Mouse (Mus musculus) cerebellum, adult 11-12 months (tissue): ENCODE measurements at regions not wholly inside any gene's neighbourhood (a gene's known extent, or its start where the extent isn't known, plus 50 kb on each side); places are given as distances from the start of the nearest gene placed in this dataset.
"Not testable (repeated sequence)": the region's sequence is repeated elsewhere in the genome, so short reads cannot be mapped to it uniquely, and the experiment has no call there.

Source experiments
- DNase-seq: peaks from one replicate; pipeline ENCODE4 v3.0.0; 2022

- no peak for DNase-seq
These were observed 163.4 kb downstream of the Trib2 start for GRCm38 (mm10) chr12:15653357-15653763.

GRCm38 (mm10) chr12:15651293-15651692 lies 165.4 kb downstream of the Trib2 start:
- no peak for DNase-seq

DNA sequence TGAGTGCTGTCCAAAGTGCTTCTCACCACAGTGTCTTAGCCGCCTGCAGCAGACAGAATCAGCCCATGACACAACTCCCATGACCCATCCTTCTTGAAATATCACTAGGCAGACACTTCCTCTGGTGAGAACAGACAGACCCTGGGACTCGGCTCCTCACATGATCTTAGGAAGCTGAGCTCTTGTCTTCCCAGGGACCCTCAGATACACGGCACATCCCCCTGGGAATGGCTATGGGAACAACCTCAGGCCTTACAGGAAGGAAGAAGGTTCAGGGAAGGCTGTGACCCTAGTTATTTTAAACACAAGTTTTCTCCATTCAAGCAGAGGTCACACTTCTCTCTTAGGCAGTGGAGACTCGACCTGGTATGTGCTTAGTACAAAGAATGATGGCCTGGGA lies 166.8 kb downstream of the Trib2 start:
- no peak for DNase-seq

DNA sequence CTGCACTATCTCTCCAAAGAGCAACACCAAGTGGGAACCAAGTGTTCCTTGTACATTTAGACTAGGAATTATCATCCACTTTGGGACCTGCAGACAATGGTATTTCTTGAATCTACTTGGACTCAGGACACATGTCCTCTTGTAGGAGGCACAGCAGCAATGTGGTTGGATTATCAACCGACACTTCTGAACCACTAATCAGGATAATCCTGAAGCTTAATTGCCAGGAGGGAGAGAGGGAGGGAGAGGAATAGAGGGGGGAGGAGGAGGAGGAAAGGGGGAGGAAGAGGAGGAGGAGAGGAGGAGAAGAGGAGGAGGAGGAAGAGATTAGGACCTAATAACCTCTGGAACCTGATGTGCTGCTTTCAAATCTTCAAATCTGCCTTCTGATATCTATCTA lies 167.5 kb downstream of the Trib2 start:
- DNase-seq = no peak

DNA sequence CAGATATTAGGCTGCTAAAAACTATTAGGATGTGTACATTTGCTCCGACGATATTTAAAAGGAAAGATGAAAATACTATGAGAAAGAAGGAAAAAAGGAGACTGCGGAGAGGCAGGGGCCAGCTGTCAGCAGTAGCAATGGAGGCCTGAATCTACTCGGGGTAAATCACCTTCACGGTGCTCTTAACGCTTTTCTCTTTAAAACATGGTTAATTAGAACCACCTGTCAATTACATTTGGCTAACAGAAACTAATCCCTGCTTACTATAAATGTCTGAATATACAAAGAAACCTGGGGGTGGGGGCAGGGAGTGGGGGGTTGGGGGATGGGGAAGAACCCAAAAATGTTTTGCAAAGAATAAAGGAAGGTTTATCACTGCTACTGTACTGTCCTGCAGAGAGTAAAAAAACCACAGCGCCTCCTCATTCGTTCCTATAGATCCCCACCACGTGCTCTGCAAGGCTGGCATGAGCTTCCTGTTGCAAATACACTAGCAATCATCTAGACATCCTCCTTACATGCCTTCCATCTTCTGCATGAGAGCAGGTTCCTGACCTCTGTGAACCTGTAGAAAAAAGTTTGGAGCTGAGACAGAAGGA lies 172.5 kb downstream of the Trib2 start:
- DNase-seq = no peak

DNA sequence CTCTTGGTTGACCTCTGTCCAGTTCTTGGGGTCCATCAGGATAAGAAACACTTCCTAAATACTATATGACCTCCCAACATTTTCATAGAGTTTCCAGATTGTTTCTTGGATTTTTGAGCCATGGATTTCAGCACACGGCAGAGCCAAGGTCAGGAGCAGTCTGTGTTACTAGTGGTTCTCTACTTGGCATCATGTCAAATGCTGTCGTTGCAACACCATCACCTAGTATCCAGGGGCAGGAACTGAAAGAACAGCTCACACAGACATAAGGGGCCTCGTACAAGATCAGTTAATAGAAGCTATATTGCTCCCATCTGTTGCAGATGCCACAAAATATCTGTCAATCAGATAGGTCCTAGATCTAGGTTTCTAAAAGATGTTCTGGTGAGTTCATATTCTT lies 173.1 kb downstream of the Trib2 start:
- DNase-seq = no peak

- DNase-seq = no peak
These were observed 176.4 kb downstream of the Trib2 start for GRCm38 (mm10) chr12:15640320-15640719.

- no peak for DNase-seq
These were observed 186.8 kb downstream of the Trib2 start for GRCm38 (mm10) chr12:15629971-15630370.

- no peak for DNase-seq
These were observed 197.2 kb downstream of the Trib2 start for GRCm38 (mm10) chr12:15619521-15619920.

DNA sequence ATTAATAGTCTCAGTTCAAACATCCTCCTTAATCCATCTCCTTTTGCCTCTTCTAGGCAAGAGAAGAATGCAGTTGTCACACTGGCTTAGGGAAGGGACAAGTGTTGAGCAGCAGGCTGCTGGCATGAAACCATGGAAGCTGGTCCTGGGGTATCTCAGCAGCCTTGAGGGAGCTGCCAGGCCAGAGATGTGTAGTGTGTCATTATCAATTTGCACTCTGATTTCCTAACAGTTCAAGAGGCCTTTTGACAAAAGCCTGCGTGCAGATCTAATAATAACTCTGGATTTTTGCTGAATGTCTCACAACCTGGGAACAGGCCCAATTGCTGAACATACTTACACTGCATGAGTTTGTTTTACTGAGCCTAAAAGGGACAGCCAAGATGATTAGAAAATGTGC lies 199.4 kb downstream of the Trib2 start:
- no peak for DNase-seq

DNA sequence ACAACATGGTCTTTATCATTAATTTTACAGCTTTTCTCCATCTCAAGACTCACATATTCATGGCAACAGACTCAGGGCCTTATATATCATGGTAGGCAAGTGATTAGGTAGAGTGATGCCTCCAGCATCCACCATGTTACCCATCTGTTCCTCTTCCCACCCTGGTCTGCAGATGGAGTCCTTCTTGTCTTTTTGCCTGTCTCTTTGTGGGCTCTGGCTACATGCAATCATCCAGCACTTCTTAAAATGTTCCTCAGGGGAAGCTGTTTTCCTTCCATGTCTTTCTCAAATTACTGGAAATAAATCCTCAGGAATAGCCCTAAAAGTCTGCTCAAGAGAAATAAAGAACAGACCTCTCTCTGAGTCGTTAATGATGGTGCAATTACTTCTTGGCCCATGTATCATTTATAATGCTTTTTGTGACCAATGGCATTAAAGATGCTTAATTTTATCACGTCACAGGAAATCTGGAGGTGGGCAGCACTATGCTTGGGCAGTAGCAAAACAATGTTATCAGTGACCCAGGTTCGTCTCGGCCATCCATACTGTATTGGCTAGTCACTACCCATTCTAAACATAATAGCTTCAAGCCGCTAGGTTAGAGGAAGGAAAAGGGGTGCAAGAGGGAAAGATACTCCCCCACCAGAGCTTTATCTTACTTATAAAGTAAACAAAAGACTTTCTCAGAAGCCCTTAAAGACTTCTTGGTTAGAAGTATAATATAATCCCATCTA lies 204.7 kb downstream of the Trib2 start:
- DNase-seq = no peak

DNA sequence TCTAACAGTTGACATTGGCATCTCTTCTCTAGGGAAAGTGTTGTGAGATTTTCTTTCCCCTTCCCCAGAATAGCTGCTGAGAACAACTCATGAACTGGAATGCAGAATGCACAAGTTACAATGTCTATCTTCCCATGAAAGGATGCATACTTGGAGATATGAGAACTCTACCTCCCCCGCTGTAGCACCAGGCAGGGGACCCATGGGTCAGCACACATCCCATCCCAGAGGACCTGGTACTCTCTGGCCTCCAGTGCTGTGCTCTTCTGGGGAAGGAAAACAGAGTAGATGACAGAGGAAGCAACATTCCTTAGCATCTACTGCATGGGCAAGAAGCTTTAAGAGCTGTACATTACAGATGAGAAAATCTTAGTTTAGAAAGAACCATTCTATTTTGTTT lies 209.6 kb downstream of the Trib2 start:
- DNase-seq = no peak

- DNase-seq = no peak
These were observed 210.6 kb downstream of the Trib2 start for GRCm38 (mm10) chr12:15606095-15606494.

GRCm38 (mm10) chr12:15604630-15605029 lies 212.1 kb downstream of the Trib2 start:
- no peak for DNase-seq

GRCm38 (mm10) chr12:15603885-15604284 lies 212.8 kb downstream of the Trib2 start:
- DNase-seq = no peak

- DNase-seq = no peak
These were observed 213.4 kb downstream of the Trib2 start for GRCm38 (mm10) chr12:15603319-15603718.

DNA sequence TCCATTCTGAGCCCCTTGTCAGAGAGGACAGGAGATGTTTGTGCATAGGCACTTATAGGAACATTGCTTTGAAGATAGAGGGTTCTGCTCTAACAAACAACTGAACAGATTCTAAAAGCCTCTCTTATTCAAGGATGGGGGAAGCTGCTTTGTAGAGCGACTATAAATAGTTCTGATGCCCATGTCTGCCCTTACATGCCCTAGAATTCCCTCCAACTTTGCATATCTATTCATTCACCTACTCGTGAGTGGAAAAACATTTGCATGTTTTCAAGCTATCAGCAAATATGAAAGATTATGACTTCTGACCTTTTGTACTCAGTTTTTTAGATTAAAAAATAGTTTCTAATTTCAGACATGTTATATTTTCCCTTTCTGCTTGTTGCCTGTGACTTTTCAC lies 222.0 kb downstream of the Trib2 start:
- no peak for DNase-seq

DNA sequence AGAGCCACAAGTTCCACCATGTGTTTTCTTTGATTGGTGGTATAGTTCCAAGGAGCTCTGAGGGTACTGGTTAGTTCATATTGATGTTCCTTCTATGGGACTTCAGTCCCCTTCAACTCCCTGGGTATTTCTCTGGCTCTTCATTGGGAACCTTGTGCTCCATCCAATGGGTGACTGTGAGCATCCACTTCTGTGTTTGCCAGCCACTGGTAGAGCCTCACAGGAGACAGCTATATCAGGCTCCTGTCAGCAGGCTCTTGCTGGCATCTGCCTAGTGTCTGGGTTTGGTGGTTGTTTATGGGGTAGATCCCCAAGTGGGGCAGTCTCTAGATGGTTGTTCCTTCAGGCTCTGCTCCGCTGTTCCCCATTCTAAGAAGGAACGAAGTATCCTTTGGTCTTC lies 228.9 kb downstream of the Trib2 start:
- DNase-seq = not testable (repeated sequence)

DNA sequence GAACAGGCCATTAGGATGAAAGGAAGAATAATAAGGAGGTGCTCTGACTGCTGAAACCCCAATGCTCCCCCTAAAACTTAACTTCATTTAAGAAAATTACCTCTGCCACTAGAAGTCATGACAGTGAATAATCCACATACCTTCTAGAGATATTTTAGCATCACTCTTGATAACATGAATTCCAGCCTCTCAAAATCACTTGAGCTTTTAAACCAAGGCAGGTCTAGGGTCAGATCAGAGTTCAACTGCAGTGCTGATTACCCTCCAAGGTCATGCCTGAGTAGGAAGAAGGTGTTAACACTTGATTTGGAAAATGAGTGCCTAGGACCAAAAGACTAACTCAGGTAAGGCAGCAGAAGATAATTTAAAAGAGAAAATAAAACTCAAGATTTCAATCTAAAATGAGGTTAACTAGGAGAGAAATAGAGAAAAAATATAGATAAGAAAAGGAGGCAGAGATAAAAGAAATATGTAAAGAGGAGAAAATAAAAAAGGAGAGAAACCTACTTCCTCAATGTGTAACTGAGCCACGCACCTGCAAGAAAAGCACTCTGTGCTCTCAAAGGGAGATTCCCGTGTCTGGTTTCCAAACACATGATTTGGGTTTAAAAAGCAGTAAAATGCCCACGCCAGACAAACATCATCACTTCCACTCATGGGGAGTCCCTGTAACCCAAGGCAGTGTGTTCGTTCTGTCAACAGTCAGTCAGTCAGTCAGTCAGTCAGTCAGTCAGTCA lies 229.8 kb downstream of the Trib2 start:
- no peak for DNase-seq

DNA sequence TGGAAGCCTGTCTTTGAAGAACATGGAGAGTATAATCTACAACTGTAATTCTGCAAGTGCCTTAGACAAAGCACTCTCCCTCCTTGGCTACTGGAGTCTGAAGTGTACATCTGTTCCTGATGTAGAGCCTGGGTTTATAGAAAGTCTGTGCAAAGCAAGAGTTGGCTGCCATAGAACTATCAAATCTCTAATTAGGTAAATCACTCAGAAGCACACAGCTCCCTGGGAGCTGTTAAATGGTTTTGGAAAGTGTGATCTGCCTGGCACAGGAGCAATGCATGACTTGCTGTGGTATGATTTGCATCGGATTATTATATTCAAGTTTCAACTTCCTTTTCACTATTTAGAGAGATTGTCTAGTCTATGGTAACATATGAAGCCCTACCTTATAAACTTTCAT lies 230.9 kb downstream of the Trib2 start:
- no peak for DNase-seq

DNA sequence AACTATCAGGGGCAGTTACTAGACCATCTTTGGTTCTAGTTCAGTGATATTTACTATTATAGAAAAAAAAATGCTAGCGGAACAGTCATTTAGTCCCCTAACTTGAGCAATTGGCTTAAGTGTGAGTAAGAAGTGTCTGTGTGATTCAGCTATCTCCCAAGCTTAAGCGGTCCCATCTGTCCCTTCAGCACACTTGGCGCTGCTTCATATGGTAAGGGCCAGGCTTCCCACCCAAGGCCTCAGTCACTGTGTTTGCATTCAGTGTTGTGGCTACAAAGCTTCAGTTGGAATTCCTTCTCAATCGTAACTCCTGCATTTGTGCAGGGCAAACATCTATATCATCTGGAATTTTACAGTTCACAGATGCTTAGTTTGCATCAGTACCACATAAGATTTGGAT lies 232.0 kb downstream of the Trib2 start:
- no peak for DNase-seq

DNA sequence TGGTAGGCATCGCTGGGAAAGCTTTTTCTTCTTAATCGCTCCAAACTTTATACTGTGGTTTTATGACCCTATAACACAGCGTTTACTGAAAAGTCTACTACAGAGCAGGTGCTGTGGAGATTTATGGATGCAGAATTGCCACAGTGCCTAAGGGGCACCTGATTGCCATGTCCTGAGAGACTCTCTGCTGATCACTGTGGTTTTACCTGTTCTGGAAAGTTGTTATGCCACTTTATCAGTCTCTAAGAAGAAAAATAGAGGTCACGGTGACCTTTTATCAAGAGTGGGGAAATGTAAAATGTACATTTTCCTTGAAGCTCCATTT lies 250.0 kb downstream of the Trib2 start:
- no peak for DNase-seq

- DNase-seq = no peak
These were observed 250.6 kb downstream of the Trib2 start for GRCm38 (mm10) chr12:15565941-15566784.
